Mouse (Mus musculus): ENCODE data around the gene Mex3d. TPM values are rescaled to one million over a fixed set of nuclear protein-coding genes. Genes with fewer than 3 reads are reported as not detected.

Mex3d gene
- total RNA-seq, 2 experiments from 2014 or later: 4.7 to 5.1 TPM

- intact Hi-C loops (cut with DNase I): no loop called here
- Histone ChIP-seq H3K4me3 (no peak overlapping the region), H3K27ac (no peak overlapping the region)
- no peak for TF ChIP-seq CTCF (IDR thresholded peaks at IDR 0.05)
- DNase-seq: no peak
Observed at GRCm38 (mm10) chr10:80425041-80425440, 37.6 kb upstream of the Mex3d start.

- intact Hi-C loops (cut with DNase I): no loop called here
- TF ChIP-seq CTCF (IDR thresholded peaks at IDR 0.05): no peak
- Histone ChIP-seq H3K4me3 (no peak overlapping the region), H3K27ac (no peak overlapping the region)
- DNase-seq: no peak
Observed at GRCm38 (mm10) chr10:80423562-80423961, 36.1 kb upstream of the Mex3d start.

GRCm38 (mm10) chr10:80421651-80422472 lies 34.4 kb upstream of the Mex3d start:
- intact Hi-C loops (cut with DNase I): no loop called here
- peak overlapping the region; percentile 63 for H3K27ac ChIP-seq
- H3K4me3 ChIP-seq: no peak overlapping the region
- no peak for DNase-seq
- TF ChIP-seq CTCF (IDR thresholded peaks at IDR 0.05): no peak

GRCm38 (mm10) chr10:80421208-80421607 lies 33.7 kb upstream of the Mex3d start:
- intact Hi-C loops (cut with DNase I): no loop called here
- Histone ChIP-seq H3K4me3 (no peak overlapping the region), H3K27ac (peak overlapping the region; percentile 63)
- TF ChIP-seq CTCF (IDR thresholded peaks at IDR 0.05): no peak
- no peak for DNase-seq

GRCm38 (mm10) chr10:80420729-80421128 lies 33.3 kb upstream of the Mex3d start:
- DNase-seq: peak; percentile 55
- Histone ChIP-seq H3K4me3 (no peak overlapping the region), H3K27ac (peak overlapping the region; percentile 63)
- intact Hi-C loops (cut with DNase I): no loop called here
- TF ChIP-seq CTCF (IDR thresholded peaks at IDR 0.05): no peak

- intact Hi-C loops (cut with DNase I): no loop called here
- TF ChIP-seq CTCF (IDR thresholded peaks at IDR 0.05): no peak
Observed at GRCm38 (mm10) chr10:80419419-80419818, 32.0 kb upstream of the Mex3d start.

GRCm38 (mm10) chr10:80418311-80418710 lies 30.9 kb upstream of the Mex3d start:
- intact Hi-C loops (cut with DNase I): no loop called here
- TF ChIP-seq CTCF (IDR thresholded peaks at IDR 0.05): no peak
- DNase-seq: no peak
- H3K4me3 ChIP-seq: no peak overlapping the region
- no peak overlapping the region for H3K27ac ChIP-seq

More at GRCm38 (mm10) chr10:80419419-80419818, 32.0 kb upstream of the Mex3d start:
- H3K4me3 ChIP-seq: no peak overlapping the region
- no peak for DNase-seq
- H3K27ac ChIP-seq: no peak overlapping the region; the same call in 1 of the 2 replicates

GRCm38 (mm10) chr10:80417841-80418240 lies 30.4 kb upstream of the Mex3d start:
- DNase-seq: no peak
- intact Hi-C loops (cut with DNase I): no loop called here
- TF ChIP-seq CTCF (IDR thresholded peaks at IDR 0.05): no peak
- Histone ChIP-seq H3K27ac (no peak overlapping the region), H3K4me3 (no peak overlapping the region)

- intact Hi-C loops (cut with DNase I): no loop called here
- no peak for DNase-seq
- no peak for TF ChIP-seq CTCF (IDR thresholded peaks at IDR 0.05)
- no peak overlapping the region for H3K27ac ChIP-seq
- no peak overlapping the region for H3K4me3 ChIP-seq
Observed at GRCm38 (mm10) chr10:80417371-80417770, 29.9 kb upstream of the Mex3d start.

- no peak for DNase-seq
- Histone ChIP-seq H3K4me3 (no peak overlapping the region), H3K27ac (no peak overlapping the region)
- intact Hi-C loops (cut with DNase I): no loop called here
- TF ChIP-seq CTCF (IDR thresholded peaks at IDR 0.05): no peak
Observed at GRCm38 (mm10) chr10:80415566-80415965, 28.1 kb upstream of the Mex3d start.

- Histone ChIP-seq H3K4me3 (no peak overlapping the region), H3K27ac (no peak overlapping the region)
- no peak for TF ChIP-seq CTCF (IDR thresholded peaks at IDR 0.05)
- intact Hi-C loops (cut with DNase I): no loop called here
- peak; percentile 68 for DNase-seq
Observed at GRCm38 (mm10) chr10:80412656-80413541, 25.4 kb upstream of the Mex3d start.

GRCm38 (mm10) chr10:80407924-80408323 lies 20.5 kb upstream of the Mex3d start:
- H3K4me3 ChIP-seq: no peak overlapping the region
- intact Hi-C loops (cut with DNase I): loop anchor here (2.0 to 10.0 kb wide), 2 partner anchors 25 to 297 kb away; partner anchors contain the start of genes Izumo4, Mob3a and Tcf3
- H3K27ac ChIP-seq: peak overlapping the region; percentile 95; the same call in 1 of the 2 replicates
- DNase-seq: no peak
- TF ChIP-seq CTCF (IDR thresholded peaks at IDR 0.05): no peak
